In genomic region chr3:71563820-71564418, GRCm38 (mm10) we compare ENCODE assay signal across 18 mouse cellular contexts.
DNase-seq lines count a peak whose midpoint lies in the region; ATAC-seq and TF ChIP-seq lines count a peak whose summit lies in the region.
"Had no signal": no experiment of that assay in that cellular context is flagged by ENCODE, and none has a peak within 500 bp of the region (broad histone marks: within the 10 kb centered on the region; RNA-seq: fewer than 3 reads in every experiment).

No protein-coding gene starts in this region.

- H3K4me1 ChIP-seq in CH12.LX (ENCODE audit: control insufficient read depth in 1 of 2, insufficient read depth in 2 of 2) = no peaks in the 10 kb centered on the region
- no peaks in the 10 kb centered on the region for H3K4me1 ChIP-seq in forebrain, embryonic 12.5 days
- H3K4me1 ChIP-seq: embryonic facial prominence, embryonic 10.5 days; limb, embryonic 10.5 days; liver, embryonic 13.5 days; midbrain, embryonic 12.5 days; neural tube, embryonic 15.5 days had no signal

- 0 out of 2 replicates have a peak, but pooled peaks have one; percentile 21 for TF ChIP-seq EP300 in CH12.LX (IDR thresholded peaks at IDR 0.05; ENCODE audit: low read length)

- no peaks in the 10 kb centered on the region for H3K36me3 ChIP-seq in CH12.LX (replicated peaks in 1 of 2; ENCODE audit: control insufficient read depth in 1 of 2, insufficient read depth in 1 of 2, low read length in 1 of 2)
- H3K36me3 ChIP-seq in forebrain, embryonic 12.5 days (replicated peaks) = no peaks in the 10 kb centered on the region
- H3K36me3 ChIP-seq: embryonic facial prominence, embryonic 10.5 days; limb, embryonic 10.5 days; liver, embryonic 13.5 days; midbrain, embryonic 12.5 days; neural tube, embryonic 15.5 days had no signal

- H3K9ac ChIP-seq in CH12.LX (ENCODE audit: insufficient read depth, low read depth) = peak overlapping the region; percentile 84
- H3K9ac ChIP-seq in forebrain, embryonic 12.5 days = no peak overlapping the region
- H3K9ac ChIP-seq: liver, embryonic 13.5 days; midbrain, embryonic 12.5 days; neural tube, embryonic 15.5 days had no signal

- H3K9me3 ChIP-seq in CH12.LX (replicated peaks; ENCODE audit: low read length) = no peaks in the 10 kb centered on the region
- no peaks in the 10 kb centered on the region for H3K9me3 ChIP-seq in forebrain, embryonic 12.5 days
- H3K9me3 ChIP-seq: embryonic facial prominence, embryonic 10.5 days; limb, embryonic 10.5 days; liver, embryonic 13.5 days; midbrain, embryonic 12.5 days; neural tube, embryonic 15.5 days had no signal

- H3K79me2 ChIP-seq in CH12.LX (replicated peaks; ENCODE audit: control insufficient read depth, extremely low read depth, insufficient read depth, poor library complexity, severe bottlenecking) = no peaks in the 10 kb centered on the region

- H3K4me2 ChIP-seq in CH12.LX (ENCODE audit: insufficient read depth, low read depth, poor library complexity, severe bottlenecking) = peak overlapping the region; percentile 96
- no peak overlapping the region for H3K4me2 ChIP-seq in forebrain, embryonic 12.5 days
- H3K4me2 ChIP-seq: liver, embryonic 13.5 days; midbrain, embryonic 12.5 days; neural tube, embryonic 15.5 days had no signal

- H3K27ac ChIP-seq in CH12.LX (ENCODE audit: insufficient read depth, low read depth) = peak overlapping the region; percentile 36; the same call in 1 of the 2 replicates
- H3K27ac ChIP-seq in forebrain, embryonic 12.5 days = no peak overlapping the region
- H3K27ac ChIP-seq: embryonic facial prominence, embryonic 10.5 days; limb, embryonic 10.5 days; liver, embryonic 13.5 days; midbrain, embryonic 12.5 days; neural tube, embryonic 15.5 days had no signal

- TF ChIP-seq POLR2A in CH12.LX (IDR thresholded peaks at IDR 0.05; ENCODE audit: low read depth, low read length) = no peak

- DNase-seq in A20 (ENCODE audit: low read depth, low spot score) (peak; percentile 69), CH12.LX (ENCODE audit: extremely low read depth) (peak; percentile 68)
- no peak for DNase-seq in frontal cortex, adult 2 months (ENCODE audit: extremely low spot score in 1 of 2, low spot score in 1 of 2)
- DNase-seq in thymus, postnatal 0 days (ENCODE audit: low spot score) = no peak
- DNase-seq: adrenal gland, adult 2 months; cerebellum, adult 11-12 months; cerebellum, postnatal 25 days; gastrocnemius, postnatal 10 days; liver, embryonic 13.5 days; thymus, adult 18-20 months had no signal

- H3K4me3 ChIP-seq in CH12.LX (replicated peaks in 1 of 3; ENCODE audit: low read depth in 2 of 3, low read length in 2 of 3, poor library complexity in 1 of 3) = peak overlapping the region; percentile 48 to 63 (median 54)
- no peak overlapping the region for H3K4me3 ChIP-seq in forebrain, embryonic 12.5 days (replicated peaks)
- H3K4me3 ChIP-seq: embryonic facial prominence, embryonic 10.5 days; limb, embryonic 10.5 days; liver, embryonic 13.5 days; midbrain, embryonic 12.5 days; neural tube, embryonic 15.5 days had no signal

- dilution Hi-C loops in CH12.LX (cut with MboI; ENCODE audit: extremely low pct_ligation_motif_present, extremely low pct_unique_long_range_greater_than_20kb, low sequenced_read_pairs) = no loop called here

- in situ Hi-C loops in CH12.LX (cut with MboI; ENCODE audit: low pct_ligation_motif_present, low pct_unique_long_range_greater_than_20kb, low sequenced_read_pairs) = no loop called here

- no peak for TF ChIP-seq RAD21 in CH12.LX (IDR thresholded peaks at IDR 0.05; ENCODE audit: low read depth, low read length)

- H3K27me3 ChIP-seq in CH12.LX (replicated peaks) = no peaks in the 10 kb centered on the region
- no peaks in the 10 kb centered on the region for H3K27me3 ChIP-seq in forebrain, embryonic 12.5 days
- H3K27me3 ChIP-seq: liver, embryonic 13.5 days; midbrain, embryonic 12.5 days; neural tube, embryonic 15.5 days had no signal

- WGBS in forebrain, embryonic 12.5 days = 93% methylated on average over 3 of the region's 3 CpGs

- no peak for TF ChIP-seq CTCF in CH12.LX (conservative IDR thresholded peaks at IDR 0.05 in 1 of 2, IDR thresholded peaks at IDR 0.05 in 1 of 2; ENCODE audit: low read depth in 2 of 2, low read length in 2 of 2)

- ATAC-seq in common myeloid progenitor, adult 5-6 weeks (replicated peaks; ENCODE audit: low read depth, poor library complexity, severe bottlenecking) = peak; percentile 92
- ATAC-seq in megakaryocyte progenitor cell, adult 5-6 weeks (replicated peaks; ENCODE audit: poor library complexity) = peak; percentile 71
- no peak for ATAC-seq in forebrain, embryonic 12.5 days (ENCODE audit: low FRiP score)
- ATAC-seq: lung, postnatal 0 days had no signal

TF ChIP-seq in CH12.LX, 34 proteins besides CTCF, POLR2A, EP300 and RAD21:
- TF ChIP-seq BHLHE40 (IDR thresholded peaks at IDR 0.05; ENCODE audit: low read depth, low read length) = no peak
- no peak for TF ChIP-seq CHD2 (IDR thresholded peaks at IDR 0.05; ENCODE audit: low read length)
- TF ChIP-seq MEF2A (IDR thresholded peaks at IDR 0.05; ENCODE audit: borderline replicate concordance, low read depth, low read length) = no peak
- no peak for TF ChIP-seq JUN (IDR thresholded peaks at IDR 0.05; ENCODE audit: insufficient read depth, low read depth, low read length)
- TF ChIP-seq TBP (conservative IDR thresholded peaks at IDR 0.05; ENCODE audit: low read depth, low read length) = peak; percentile 76; the same call in 1 of the 2 replicates
- TF ChIP-seq SIN3A (IDR thresholded peaks at IDR 0.05; ENCODE audit: low read length) = 0 out of 2 replicates have a peak, but pooled peaks have one; percentile 42
- no peak for TF ChIP-seq RCOR1 (conservative IDR thresholded peaks at IDR 0.05; ENCODE audit: low read depth, low read length)
- no peak for TF ChIP-seq USF1 (IDR thresholded peaks at IDR 0.05; ENCODE audit: low read depth, low read length)
- no peak for TF ChIP-seq UBTF (IDR thresholded peaks at IDR 0.05; ENCODE audit: low read depth, low read length)
- TF ChIP-seq GABPA (IDR thresholded peaks at IDR 0.05; ENCODE audit: insufficient replicate concordance, low read depth, low read length) = no peak
- TF ChIP-seq ETS1 (conservative IDR thresholded peaks at IDR 0.05; ENCODE audit: low read depth, low read length) = peak; percentile 48; the same call in 1 of the 2 replicates
- no peak for TF ChIP-seq PAX5 (IDR thresholded peaks at IDR 0.05; ENCODE audit: low read length)
- TF ChIP-seq KAT2A (IDR thresholded peaks at IDR 0.05; ENCODE audit: insufficient replicate concordance, low read length) = no peak
- no peak; the same call in 1 of the 2 replicates for TF ChIP-seq CHD1 (IDR thresholded peaks at IDR 0.05; ENCODE audit: low read depth, low read length)
- TF ChIP-seq POLR2AphosphoS2 (IDR thresholded peaks at IDR 0.05; ENCODE audit: low read depth, low read length) = no peak
- 0 out of 2 replicates have a peak, but pooled peaks have one; percentile 38 for TF ChIP-seq HCFC1 (IDR thresholded peaks at IDR 0.05; ENCODE audit: low read depth, low read length)
- no peak for TF ChIP-seq SMC3 (IDR thresholded peaks at IDR 0.05; ENCODE audit: low read depth, low read length)
- TF ChIP-seq IRF4 (IDR thresholded peaks at IDR 0.05; ENCODE audit: low read depth, low read length) = peak; percentile 56
- TF ChIP-seq ZMIZ1 (IDR thresholded peaks at IDR 0.05; ENCODE audit: low read depth, low read length) = no peak
- TF ChIP-seq MAFK (IDR thresholded peaks at IDR 0.05; ENCODE audit: insufficient replicate concordance, low read length) = no peak
- no peak for TF ChIP-seq MXI1 (IDR thresholded peaks at IDR 0.05; ENCODE audit: low read depth, low read length)
- TF ChIP-seq ZNF384 (IDR thresholded peaks at IDR 0.05; ENCODE audit: low read depth, low read length) = no peak
- no peak for TF ChIP-seq MAX (IDR thresholded peaks at IDR 0.05; ENCODE audit: low read length)
- no peak for TF ChIP-seq E2F4 (IDR thresholded peaks at IDR 0.05; ENCODE audit: insufficient replicate concordance, low read depth, low read length)
- no peak for TF ChIP-seq MAZ (IDR thresholded peaks at IDR 0.05; ENCODE audit: low read depth, low read length)
- TF ChIP-seq ZKSCAN1 (IDR thresholded peaks at IDR 0.05; ENCODE audit: borderline replicate concordance, low read depth, low read length) = no peak
- TF ChIP-seq NRF1 (IDR thresholded peaks at IDR 0.05; ENCODE audit: low read depth, low read length) = no peak
- TF ChIP-seq TCF12 (IDR thresholded peaks at IDR 0.05; ENCODE audit: low read depth, low read length) = peak; percentile 62; the same call in 1 of the 2 replicates
- TF ChIP-seq ELF1 (IDR thresholded peaks at IDR 0.05; ENCODE audit: low read depth, low read length) = 0 out of 2 replicates have a peak, but pooled peaks have one; percentile 24
- TF ChIP-seq MYC (IDR thresholded peaks at IDR 0.05; ENCODE audit: low read depth, low read length) = no peak
- no peak for TF ChIP-seq USF2 (conservative IDR thresholded peaks at IDR 0.05; ENCODE audit: low read depth, low read length)
- peak; percentile 56; the same call in 1 of the 2 replicates for TF ChIP-seq NELFE (IDR thresholded peaks at IDR 0.05; ENCODE audit: low read depth, low read length)
- no peak for TF ChIP-seq JUND (conservative IDR thresholded peaks at IDR 0.05; ENCODE audit: low read depth, low read length)
- TF ChIP-seq ZC3H11A (IDR thresholded peaks at IDR 0.05; ENCODE audit: low read depth, low read length) = no peak

Comparison
In these comparisons a context has a peak if more than half of its experiments do, and no peak if none do; other contexts are left out.
1. DNase-seq: peak in A20 (single experiment) and CH12.LX (single experiment); none in frontal cortex, adult 2 months (0 of 2) and thymus, postnatal 0 days (single experiment).